Mouse (Mus musculus): ENCODE measurements at regions not wholly inside any gene's neighbourhood (a gene's known extent, or its start where the extent isn't known, plus 50 kb on each side); places are given as distances from the start of the nearest gene placed in this dataset.
"Not testable (repeated sequence)": the region's sequence is repeated elsewhere in the genome, so short reads cannot be mapped to it uniquely, and the experiment has no call there.

DNA sequence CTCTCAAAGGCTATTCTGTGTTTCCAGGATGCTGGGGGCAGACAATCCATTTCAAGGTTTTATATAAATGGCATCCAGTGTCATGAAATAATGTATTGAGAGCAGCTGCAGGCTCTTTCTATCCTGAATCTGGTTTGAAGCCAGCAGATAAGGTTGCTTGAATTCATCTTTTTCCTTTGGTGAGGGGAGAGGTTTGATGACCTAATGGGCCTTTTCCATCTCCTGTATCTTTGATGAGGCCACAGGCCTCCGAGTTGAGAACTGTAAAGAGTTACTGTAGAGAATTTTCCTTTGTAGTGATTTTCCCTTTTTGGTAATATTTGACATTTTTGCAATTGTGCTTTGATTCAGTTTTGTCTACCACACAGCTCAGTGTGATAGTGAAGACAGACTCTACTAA is 458.8 kb upstream of the 1700008P02Rik start:
- no peak for DNase-seq (ENCODE audit: low spot score in 2 of 2)
- intact Hi-C loops (cut with DNase I), result no loop called here

DNA sequence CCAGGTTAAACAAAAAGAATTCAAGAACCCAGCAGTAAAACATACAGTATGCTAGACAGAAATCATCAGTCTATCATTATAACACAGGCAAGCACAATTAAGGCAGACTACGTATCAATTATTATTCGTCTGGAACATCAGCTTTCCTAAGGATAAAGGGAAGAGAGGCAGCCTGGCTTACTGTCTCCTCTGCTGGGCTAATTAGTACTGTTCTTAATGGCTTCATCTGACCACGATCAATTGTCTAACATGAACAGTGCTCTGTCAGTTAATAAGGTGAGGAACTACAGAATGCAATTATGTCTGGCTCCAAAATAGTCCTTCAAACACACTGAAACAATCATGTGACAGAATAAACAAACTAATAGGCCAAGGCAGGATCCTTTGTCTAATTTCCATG is 456.6 kb upstream of the 1700008P02Rik start:
- intact Hi-C loops (cut with DNase I), result no loop called here
- no peak for DNase-seq (ENCODE audit: low spot score in 2 of 2)

DNA sequence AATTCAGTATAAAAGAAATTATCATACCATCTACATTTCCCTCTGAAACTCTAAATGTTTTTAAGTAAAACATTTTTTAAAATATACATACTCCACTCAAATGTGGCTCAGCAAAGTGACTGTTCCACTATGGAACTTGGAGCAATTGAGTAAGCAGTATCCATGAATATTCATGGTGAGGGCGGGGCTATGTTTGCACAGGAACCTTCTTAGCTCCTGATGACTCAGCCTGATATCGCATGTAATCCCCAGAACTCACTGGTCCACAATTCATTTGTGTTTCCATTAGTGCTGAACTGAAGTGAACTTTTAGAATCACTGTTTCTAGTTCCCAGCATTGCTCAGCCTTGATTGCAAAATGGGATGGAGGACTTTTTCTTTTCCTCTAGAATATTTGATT is 454.2 kb upstream of the 1700008P02Rik start:
- intact Hi-C loops (cut with DNase I), result no loop called here
- DNase-seq (ENCODE audit: low spot score in 2 of 2), result no peak

DNA sequence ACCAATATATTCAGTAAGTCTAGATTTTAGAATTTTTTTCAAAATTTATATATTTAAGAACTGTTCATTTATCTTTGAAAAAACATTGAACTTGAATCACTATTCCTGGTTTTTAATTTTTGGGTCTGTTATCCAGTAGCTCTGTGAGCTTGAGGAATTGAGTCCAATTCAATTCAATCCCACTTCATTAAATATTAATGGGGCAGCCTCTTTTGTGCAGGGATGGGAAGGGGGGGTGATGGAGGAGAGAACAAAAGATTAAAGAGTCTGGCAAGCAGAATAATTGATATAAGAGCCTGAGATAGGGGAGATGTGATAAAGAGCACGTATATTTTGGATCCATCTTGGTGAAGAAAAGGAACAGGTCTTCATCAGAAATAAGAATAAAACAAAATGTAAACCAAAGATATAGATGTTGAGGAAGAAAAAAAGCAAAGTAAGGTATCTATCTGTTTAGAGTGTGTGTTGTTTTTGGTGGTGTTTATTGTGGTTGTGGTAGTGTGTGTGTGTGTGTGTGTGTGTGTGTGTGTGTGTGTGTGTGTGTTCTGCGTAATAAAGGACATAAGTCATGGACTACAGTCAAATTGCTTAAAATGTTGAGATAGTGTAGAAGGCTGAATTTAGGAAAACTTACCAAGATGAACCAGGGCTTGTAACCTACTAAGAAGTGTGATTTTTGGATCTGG is 421.3 kb upstream of the 1700008P02Rik start:
- intact Hi-C loops (cut with DNase I), result no loop called here
- DNase-seq (ENCODE audit: low spot score in 2 of 2), result no peak

DNA sequence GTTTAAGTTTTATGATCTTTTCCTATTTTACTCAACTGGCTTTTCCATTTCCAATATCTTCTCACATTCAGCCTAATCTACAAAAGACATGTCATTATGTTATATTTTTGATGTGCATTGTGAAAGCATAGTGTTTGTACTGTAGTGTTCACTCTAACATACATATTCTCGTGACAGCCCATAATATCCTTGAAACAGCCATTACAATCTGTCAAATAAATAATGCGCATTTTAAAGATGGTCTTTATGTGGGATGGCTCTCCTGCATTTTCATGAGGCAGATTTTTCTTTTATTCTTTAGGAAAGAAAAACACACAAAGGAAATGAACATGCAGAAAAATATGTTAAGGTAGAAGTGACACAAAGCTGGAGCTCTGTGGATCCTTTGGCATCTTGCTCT is 415.6 kb upstream of the 1700008P02Rik start:
- no peak for DNase-seq (ENCODE audit: low spot score in 2 of 2)
- intact Hi-C loops (cut with DNase I), result no loop called here

DNA sequence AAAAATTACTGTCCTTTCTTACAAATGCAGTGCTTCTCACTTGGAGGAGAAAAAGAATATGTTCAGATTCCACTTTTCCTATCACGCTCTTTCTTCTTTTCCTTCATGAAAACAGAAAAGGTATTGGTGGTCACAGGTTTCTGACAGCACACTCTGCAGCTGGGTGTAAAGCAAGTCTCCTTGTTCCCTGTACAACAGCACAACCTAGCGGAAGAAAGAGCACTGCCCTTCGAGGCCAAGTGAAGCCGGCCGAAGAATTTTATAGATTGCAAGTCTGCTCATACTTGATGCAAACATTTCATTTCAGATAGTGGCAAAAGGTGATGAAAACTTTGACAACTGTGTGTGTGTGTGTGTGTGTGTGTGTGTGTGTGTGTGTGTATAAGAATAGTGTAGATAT is 407.6 kb upstream of the 1700008P02Rik start:
- intact Hi-C loops (cut with DNase I), result no loop called here
- DNase-seq (ENCODE audit: low spot score in 2 of 2), result peak; percentile 30 to 68

DNA sequence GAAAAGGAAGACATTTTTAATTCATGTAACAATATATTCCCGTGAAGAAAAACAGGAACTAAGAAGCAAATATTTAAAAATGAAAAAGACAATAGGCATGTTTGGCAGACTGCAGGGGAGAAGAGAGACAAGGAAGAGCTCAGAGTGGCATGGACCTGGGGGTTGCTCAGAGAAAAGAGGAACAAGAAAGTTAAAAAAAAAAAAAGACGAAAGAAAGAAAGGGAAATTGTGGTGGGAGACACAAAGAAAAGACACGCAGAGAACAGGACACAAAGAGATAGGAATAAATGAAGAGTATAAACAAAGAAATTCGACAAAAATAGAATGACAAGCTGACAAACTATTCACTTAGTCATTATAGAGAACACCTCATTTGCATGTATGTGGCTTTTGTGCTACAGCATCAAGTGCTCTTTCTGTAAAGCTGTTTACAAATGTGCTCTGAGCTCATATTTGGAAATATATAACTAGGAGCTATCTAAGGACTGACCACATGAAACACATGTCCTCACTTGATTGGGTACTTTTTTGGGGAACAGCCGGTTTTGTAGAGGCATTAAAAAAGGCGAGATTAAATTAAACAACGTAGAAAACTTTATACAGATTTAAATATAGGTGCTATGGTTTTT is 394.2 kb upstream of the 1700008P02Rik start:
- no peak for DNase-seq (ENCODE audit: low spot score in 2 of 2)
- intact Hi-C loops (cut with DNase I), result no loop called here

DNA sequence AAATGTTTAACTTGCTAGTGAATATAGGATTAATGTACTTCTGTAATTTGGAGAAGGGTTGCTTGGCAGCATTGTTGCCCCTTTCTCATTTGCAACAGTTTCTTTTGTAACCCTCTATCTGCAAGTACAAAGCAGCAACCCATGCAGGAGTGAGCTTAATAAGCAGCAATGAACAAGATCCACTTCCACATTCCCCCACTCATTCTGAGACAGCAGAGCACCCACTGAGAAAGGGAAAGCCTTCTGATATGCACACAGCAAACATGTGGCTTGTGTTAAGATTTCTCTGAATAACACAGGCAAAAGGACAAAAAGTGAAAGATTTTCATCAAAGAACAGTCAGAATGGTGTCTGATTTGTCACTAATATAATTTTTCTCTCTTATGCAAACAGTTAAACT is 393.3 kb upstream of the 1700008P02Rik start:
- intact Hi-C loops (cut with DNase I), result no loop called here
- DNase-seq (ENCODE audit: low spot score in 2 of 2), result no peak

DNA sequence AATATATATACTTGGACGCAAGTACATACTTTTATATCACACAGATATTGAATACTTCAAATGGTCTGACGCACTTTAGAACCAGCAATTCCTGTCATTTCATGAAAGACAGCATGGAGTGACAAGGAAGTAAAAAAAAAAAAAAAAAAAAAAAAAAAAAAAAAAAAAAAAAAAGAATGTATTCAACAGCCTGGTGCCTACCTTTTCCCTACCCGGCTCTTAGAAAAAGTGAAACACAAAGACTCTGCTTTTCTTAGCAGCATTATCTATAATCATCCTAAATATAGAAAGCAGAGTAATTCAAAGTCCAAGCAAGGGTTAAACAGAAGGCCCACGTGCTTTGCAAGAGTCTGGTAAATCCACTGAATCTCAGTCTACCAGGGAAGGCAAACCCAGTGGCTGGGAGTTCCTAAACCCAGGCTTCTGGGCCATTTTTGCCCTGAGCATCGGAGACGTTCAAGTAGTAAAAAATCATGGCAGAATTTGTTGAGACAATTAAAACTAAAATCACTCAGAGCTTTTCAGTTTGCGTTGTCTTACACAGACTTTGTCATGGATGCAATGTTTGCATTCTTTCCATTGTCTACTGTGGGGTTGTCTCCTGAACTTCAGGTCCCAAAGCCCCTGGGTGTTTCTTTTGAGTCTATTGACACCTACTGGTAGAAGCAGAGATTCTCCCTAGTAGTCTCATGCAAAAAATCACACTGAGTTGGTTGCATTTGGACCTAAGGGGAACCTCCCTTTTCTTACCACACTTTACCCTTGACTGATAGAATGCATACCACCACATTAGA is 390.2 kb upstream of the 1700008P02Rik start:
- intact Hi-C loops (cut with DNase I), result no loop called here
- DNase-seq (ENCODE audit: low spot score in 2 of 2), result peak; percentile 13 to 18

DNA sequence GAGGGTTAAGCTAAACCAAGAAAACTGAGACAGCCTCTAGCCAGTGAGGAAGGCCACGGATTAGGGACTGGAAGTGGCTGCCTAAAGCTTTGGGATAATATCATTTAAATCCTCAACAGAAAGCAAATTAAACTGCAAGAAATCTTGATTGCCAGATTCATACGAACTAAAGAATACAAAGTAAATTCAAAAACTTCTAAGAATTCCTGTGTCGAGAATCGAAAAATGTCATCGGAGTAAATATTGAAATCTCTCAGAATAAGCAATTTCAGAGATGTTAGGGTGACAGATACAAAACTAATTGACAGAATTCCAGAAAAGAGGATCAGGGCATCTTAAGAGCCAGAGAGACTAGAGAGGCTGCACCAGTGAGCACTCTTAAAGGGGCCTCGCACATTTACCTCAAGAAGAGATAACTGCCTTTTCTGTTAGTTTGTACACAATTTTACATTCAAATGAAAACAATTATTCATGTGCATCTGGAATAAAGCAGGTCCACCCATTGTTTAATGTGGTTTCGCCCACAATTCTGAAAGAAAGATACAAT is 388.5 kb upstream of the 1700008P02Rik start:
- DNase-seq (ENCODE audit: low spot score in 2 of 2), result no peak
- intact Hi-C loops (cut with DNase I), result no loop called here

DNA sequence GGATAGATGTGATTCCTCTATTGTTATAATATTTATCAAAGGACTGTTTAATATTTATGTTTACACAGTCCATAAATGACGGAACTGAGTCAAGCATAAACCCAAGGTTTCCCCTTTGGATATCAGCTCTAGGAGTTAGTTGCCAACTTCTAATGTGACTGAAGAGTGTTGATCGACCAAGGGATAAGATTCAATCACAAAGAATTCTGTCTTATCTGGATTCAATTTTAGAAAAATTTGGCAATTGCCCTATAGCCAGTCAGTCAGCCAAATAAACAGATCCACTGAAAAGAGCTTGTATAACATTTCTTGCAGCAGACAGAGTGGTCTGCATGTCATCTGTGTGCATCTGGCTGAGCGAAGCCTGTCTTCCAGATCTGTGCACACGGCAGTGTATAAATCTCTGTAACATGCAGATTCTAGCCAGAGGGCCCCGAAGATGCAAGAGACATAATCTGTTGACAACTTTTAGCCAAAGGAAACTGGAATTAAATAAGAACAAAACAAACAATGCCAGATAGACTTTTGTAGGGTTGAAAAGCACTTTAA is 387.6 kb upstream of the 1700008P02Rik start:
- intact Hi-C loops (cut with DNase I), result no loop called here
- DNase-seq (ENCODE audit: low spot score in 2 of 2), result no peak

DNA sequence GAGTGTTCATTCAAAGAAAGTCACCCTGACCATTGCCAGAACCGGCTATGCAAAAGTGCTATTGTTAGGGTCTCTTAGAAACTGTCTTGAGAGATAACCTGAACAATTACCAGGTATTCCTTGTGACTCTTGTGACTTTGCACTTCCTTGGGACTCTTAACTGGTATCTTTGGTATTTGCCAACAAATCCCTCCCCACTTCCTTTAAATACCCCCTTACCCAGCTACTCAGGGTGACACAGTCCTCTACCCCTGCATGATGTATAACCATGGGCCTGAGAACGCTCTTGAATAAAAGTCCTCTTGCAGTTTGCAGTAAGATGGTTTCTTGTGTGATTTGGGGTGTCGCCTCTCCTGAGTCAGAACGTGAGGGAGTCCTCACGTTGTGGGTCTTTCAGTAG is 371.5 kb upstream of the 1700008P02Rik start:
- DNase-seq (ENCODE audit: low spot score in 2 of 2); intact Hi-C loops (cut with DNase I): not testable (repeated sequence)

DNA sequence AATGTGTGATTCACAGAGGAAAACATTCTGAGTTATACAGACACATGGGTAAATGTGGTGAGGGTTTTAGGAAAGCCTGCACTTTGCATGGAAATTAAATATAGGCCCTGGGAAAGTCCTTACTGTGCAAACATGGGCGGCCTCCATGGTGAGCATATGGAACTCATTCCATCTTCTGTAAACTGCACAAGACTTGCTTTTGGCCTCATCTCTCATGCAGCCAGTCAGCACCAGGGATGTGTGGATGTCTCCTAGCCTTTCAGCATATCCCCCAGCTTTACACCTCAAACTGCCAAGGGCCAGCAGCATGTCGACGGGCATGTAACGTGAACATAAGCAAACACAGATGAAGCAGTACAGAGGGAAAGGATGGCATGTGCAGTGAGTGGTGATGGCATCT is 364.7 kb upstream of the 1700008P02Rik start:
- intact Hi-C loops (cut with DNase I), result no loop called here
- no peak for DNase-seq (ENCODE audit: low spot score in 2 of 2)

DNA sequence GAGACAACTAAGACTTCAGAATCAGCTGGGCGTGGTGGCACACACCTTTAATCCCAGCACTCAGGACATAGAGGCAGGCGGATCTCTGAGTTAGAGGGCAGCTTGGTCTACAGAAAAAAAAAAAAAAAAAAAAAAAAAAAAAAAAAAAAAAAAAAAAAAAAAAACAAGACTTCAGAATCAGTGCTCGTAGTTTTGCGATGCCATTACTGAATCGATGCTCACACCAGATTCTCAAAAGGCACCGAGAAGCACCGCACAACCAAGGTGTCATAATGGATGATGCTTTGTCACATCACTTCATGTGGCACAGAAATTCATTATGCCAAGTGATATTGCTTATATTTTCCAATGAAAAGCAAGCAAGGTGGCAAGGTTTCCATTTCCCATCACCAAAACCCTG is 337.4 kb upstream of the 1700008P02Rik start:
- DNase-seq (ENCODE audit: low spot score in 2 of 2), result no peak
- intact Hi-C loops (cut with DNase I), result no loop called here

DNA sequence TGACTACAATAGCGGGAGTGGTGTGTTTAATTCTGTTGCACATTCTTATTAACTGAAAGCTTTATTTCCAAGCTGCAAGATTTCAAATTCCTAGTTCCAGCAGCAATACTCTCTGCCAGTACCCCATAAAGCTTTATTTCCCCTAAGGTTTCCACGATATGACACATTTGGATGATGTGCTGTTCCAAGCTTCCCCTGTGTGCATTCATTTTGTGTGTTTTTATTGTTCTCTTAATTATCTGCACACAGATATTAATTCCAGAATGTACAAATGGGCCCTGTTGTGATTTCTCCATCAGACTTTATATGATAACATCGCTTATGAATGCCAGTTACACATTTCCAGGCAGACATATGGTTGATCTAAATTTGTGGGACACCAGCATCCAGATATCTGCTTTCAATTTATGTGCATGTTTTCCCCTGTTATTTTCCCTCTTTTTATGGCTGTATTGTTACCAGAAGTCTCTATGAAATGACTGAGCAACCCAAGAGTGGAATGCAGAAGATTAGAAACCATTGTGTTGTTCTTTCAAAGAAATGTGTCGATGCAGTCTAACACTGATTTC is 312.4 kb upstream of the 1700008P02Rik start:
- no peak for DNase-seq (ENCODE audit: low spot score in 2 of 2)
- intact Hi-C loops (cut with DNase I), result no loop called here

DNA sequence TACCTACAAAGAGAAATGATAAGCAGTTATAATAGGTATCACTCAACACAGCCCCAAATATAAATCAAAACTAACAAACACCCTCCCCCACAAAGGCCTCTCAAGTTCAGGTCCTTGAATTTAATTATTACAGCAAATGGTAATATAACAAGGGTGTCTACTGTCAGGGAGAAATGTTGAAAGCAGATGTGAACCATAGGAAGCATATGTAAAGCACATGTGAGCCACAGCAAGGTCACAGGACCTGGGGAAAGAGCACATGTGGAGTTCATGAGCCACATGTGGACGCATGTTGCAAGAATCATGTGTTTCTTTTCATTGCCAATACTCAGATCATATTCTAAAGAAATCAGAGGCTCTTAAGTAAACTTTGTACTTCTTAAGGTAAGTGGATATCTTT is 306.5 kb upstream of the 1700008P02Rik start:
- no peak for DNase-seq (ENCODE audit: low spot score in 2 of 2)
- intact Hi-C loops (cut with DNase I), result no loop called here

DNA sequence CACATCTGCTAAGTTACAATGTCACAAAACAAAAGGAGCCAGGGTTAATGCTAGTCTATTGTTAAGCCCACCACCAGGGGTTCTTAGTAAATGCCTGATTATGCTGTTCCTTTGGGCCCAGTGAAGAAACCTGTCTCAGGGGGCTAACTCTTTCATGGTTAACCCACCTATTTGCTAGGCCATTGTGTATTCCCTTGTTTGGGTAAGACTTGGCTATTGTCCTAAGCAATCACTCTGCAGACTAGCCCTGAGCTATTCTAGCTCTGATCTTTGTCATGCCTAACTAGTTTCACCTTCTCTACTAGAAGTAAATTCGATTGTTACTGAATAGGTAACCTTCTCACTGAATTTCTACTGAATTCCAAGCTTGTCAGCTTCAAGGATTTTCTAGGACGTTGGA is 302.4 kb upstream of the 1700008P02Rik start:
- DNase-seq (ENCODE audit: low spot score in 2 of 2); intact Hi-C loops (cut with DNase I): not testable (repeated sequence)

DNA sequence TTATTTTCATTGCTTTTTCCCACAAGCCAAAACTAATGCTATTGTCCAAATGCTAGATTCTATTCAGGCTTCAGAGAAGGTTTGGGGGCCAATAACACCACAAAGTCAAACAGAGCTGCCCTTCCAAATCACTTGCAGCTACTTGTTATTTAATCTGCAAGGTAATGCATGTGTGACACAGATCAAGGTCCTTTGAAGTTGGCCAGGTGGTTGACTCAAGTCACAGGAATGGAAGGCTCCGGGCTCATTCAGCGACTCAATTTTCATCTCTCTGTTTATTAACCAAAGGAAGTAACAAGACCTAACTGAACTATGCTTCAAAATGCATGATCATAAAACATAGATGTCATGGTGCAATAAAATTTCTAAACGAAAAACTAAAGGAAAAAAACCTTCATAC is 300.0 kb upstream of the 1700008P02Rik start:
- no peak for DNase-seq (ENCODE audit: low spot score in 2 of 2)
- intact Hi-C loops (cut with DNase I), result no loop called here

DNA sequence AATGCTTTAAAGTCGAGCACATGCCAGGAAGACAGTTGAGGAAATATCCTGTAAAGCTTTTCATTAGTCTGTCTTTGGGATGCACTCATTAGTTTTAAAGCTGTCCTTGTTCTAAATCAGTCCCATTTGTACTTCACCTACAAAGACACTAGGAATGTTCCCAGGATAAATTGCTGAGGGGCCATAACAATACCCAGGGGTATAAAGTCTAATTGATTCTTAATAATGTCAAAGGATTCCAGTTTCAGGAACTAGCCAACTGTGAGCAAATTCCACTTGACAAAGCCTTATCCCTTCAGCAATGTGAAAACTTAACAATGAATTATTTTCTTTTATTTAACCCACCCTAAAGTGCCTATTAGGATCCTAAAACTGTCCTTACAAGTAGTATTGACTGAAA is 267.7 kb upstream of the 1700008P02Rik start:
- intact Hi-C loops (cut with DNase I), result no loop called here
- DNase-seq (ENCODE audit: low spot score in 2 of 2), result no peak
